Mouse (Mus musculus): ENCODE data around the gene Ntrk2. TPM values are rescaled to one million over a fixed set of nuclear protein-coding genes. Genes with fewer than 3 reads are reported as not detected.

Gene Ntrk2
- polyA plus RNA-seq, 1 experiment from 2014 or later = 39.8 TPM

DNA sequence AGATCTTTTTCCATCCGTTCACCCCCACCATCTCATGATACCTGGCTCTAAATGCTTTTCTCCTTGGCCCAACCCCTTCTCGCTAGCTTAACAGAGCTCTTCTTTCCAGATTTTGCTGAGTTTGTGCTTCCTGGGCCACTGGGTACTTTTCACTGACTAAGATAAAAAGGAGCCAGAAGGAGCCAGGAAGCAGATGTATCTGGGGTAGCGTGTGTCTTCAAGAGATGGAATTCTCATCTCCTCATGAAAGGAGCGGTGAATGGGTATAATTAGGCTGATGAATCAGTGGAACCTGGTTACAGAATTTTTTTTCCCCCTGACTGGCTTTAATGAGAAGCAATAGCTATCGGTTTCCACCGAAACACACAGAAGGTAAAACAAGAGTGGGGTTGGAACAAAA is 198.2 kb downstream of the Ntrk2 start:
- no peak for DNase-seq (ENCODE audit: low spot score)
- Histone ChIP-seq H3K27me3 (ENCODE audit: insufficient read depth, poor library complexity, severe bottlenecking) (peaks cover 14% of the 10 kb centered on the region), H3K4me1 (replicated peaks) (peaks cover 32% of the 10 kb centered on the region), H3K36me3 (no peaks in the 10 kb centered on the region), H3K4me3 (no peak overlapping the region), H3K27ac (peak overlapping the region; percentile 59), H3K9me3 (no peaks in the 10 kb centered on the region)
- WGBS = 56% methylated on average over 6 of the region's 6 CpGs

DNA sequence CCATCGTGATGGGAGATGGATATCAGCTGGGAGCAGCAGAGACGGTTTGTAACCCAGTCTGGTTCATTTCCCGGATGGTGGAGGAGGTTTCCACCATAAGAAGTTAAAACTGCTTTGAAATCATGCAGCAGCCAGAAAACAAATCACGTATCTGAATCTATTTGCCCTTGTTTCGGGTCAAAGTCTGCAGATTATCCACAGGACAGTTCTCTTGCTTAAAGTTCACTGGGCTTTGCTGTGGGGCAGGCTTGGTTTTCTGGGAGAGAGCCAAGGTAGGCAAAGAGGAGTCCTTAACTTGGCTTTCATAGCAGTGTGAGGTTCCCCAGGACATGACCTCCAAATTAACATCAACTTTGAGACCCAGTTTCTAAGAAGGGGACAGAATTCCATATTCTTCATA is 203.5 kb downstream of the Ntrk2 start:
- peaks cover 42% of the 10 kb centered on the region for H3K4me1 ChIP-seq (replicated peaks)
- no peaks in the 10 kb centered on the region for H3K9me3 ChIP-seq
- H3K4me3 ChIP-seq = no peak overlapping the region
- no peak for DNase-seq (ENCODE audit: low spot score)
- WGBS = 90% methylated on average over 5 of the region's 5 CpGs
- no peak overlapping the region for H3K27ac ChIP-seq
- H3K27me3 ChIP-seq (ENCODE audit: insufficient read depth, poor library complexity, severe bottlenecking) = peaks cover 37% of the 10 kb centered on the region
- no peaks in the 10 kb centered on the region for H3K36me3 ChIP-seq

DNA sequence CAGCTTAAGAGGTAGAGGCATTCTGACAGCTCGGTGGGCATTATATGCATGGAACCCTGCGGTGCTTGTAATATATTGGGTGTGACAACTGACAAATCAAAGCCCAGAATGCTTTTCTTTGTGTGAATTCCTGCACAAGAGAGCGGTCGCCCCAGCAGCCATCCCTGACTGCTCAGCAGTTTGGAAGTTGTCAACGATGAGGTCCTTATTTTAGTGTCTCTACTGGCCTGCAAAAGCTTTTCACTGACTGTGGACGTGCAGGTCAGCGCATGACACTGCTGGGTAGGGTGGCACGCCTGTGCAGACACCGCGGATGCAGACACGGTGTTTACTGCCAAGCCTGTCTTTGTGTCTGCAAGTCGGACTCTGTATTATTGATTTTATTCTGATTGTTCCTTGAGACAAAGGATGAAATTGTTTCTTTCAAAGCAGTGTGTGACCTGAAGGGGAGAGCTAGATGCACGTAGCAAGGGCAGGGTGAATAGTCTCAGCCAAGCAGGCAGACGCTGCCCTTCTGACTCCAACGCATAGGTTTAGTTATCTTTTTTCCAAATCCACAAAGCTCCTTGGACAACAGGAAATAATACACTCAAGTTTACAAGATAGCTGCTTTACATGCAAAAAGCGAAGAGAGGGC is 204.6 kb downstream of the Ntrk2 start:
- peak overlapping the region; percentile 50 for H3K4me3 ChIP-seq
- DNase-seq (ENCODE audit: low spot score) = peak; percentile 51

DNA sequence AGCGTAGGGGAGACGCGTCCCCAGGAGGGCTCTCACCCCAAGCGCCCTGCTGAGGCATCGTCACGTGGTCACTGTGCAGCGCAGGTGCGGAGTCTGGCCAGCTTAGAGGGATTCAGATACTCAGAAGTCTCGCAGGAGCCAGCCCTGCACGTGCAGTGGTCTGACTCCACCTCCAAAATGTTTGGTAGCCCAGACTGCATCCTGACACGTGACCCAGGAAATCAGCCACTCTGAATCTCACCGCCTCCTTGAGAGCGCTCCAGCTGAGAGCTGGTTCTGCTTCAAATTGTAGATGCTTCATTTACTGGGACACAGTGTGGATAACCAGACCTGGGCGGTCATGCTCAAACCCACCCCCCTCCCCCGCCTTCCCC is 205.1 kb downstream of the Ntrk2 start:
- H3K4me3 ChIP-seq = peak overlapping the region; percentile 50
- H3K27me3 ChIP-seq (ENCODE audit: insufficient read depth, poor library complexity, severe bottlenecking) = peaks cover 37% of the 10 kb centered on the region
- no peaks in the 10 kb centered on the region for H3K9me3 ChIP-seq
- H3K27ac ChIP-seq = peak overlapping the region; percentile 88
- peaks cover 31% of the 10 kb centered on the region for H3K4me1 ChIP-seq (replicated peaks)
- no peaks in the 10 kb centered on the region for H3K36me3 ChIP-seq
- 2% methylated on average over 15 of the region's 15 CpGs for WGBS
- DNase-seq (ENCODE audit: low spot score) = peak; percentile 77

More for the DNA sequence above, 204.6 kb downstream of the Ntrk2 start:
- no peaks in the 10 kb centered on the region for H3K9me3 ChIP-seq
- H3K27me3 ChIP-seq (ENCODE audit: insufficient read depth, poor library complexity, severe bottlenecking) = peaks cover 37% of the 10 kb centered on the region
- peaks cover 31% of the 10 kb centered on the region for H3K4me1 ChIP-seq (replicated peaks)
- no peaks in the 10 kb centered on the region for H3K36me3 ChIP-seq
- 15% methylated on average over 16 of the region's 16 CpGs for whole genome bisulfite sequencing
- peak overlapping the region; percentile 88 for H3K27ac ChIP-seq

DNA sequence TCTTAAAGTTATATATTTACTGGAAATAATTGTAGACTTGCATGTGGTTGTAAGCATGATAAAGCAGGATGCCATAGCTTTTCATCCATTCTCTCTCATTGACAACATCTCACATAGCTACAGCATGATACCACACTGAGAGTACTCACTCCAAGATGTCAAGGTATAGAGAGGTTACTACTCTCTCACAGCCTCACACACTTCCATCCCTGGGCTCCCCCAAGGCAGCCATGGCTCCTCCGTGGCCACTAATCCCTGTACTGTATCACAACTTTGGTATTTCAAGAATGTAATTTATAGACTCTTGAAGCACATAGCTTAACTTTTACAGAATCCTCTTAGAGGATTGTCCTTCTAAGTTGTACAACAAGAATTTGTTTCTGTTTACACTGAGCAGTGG is 209.0 kb downstream of the Ntrk2 start:
- Histone ChIP-seq H3K27me3 (ENCODE audit: insufficient read depth, poor library complexity, severe bottlenecking) (peaks cover 17% of the 10 kb centered on the region; the same call in 1 of the 2 replicates), H3K4me3 (no peak overlapping the region), H3K36me3 (no peaks in the 10 kb centered on the region), H3K27ac (no peak overlapping the region), H3K9me3 (no peaks in the 10 kb centered on the region), H3K4me1 (replicated peaks) (peaks cover 27% of the 10 kb centered on the region)
- no peak for DNase-seq (ENCODE audit: low spot score)
- whole genome bisulfite sequencing = 49% methylated on average over 1 of the region's 1 CpGs

DNA sequence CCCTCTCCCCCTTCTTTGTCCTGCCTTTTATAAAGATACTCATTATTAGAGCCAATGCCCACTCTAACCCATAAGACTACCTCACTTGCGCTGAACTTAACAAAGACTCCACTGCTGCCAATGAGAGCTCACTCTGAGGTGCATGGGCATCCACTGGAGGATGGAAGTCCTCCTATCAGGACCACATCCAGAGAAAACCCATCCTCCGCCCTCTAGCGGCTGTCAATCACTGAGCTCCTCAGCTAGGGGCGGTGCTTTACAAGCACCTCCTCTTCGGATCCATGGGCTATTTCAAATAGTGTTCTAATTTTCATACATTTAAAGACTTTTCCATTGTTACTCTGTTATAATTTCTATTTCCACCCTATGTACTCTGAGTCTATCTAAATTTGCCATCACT is 210.8 kb downstream of the Ntrk2 start:
- Histone ChIP-seq H3K36me3 (no peaks in the 10 kb centered on the region), H3K4me1 (replicated peaks) (peaks cover 10% of the 10 kb centered on the region; the same call in 1 of the 2 replicates), H3K27me3 (ENCODE audit: insufficient read depth, poor library complexity, severe bottlenecking) (peaks cover 14% of the 10 kb centered on the region; the same call in 1 of the 2 replicates), H3K4me3 (no peak overlapping the region), H3K9me3 (no peaks in the 10 kb centered on the region), H3K27ac (no peak overlapping the region)
- 56% methylated on average over 5 of the region's 5 CpGs for WGBS
- no peak for DNase-seq (ENCODE audit: low spot score)

DNA sequence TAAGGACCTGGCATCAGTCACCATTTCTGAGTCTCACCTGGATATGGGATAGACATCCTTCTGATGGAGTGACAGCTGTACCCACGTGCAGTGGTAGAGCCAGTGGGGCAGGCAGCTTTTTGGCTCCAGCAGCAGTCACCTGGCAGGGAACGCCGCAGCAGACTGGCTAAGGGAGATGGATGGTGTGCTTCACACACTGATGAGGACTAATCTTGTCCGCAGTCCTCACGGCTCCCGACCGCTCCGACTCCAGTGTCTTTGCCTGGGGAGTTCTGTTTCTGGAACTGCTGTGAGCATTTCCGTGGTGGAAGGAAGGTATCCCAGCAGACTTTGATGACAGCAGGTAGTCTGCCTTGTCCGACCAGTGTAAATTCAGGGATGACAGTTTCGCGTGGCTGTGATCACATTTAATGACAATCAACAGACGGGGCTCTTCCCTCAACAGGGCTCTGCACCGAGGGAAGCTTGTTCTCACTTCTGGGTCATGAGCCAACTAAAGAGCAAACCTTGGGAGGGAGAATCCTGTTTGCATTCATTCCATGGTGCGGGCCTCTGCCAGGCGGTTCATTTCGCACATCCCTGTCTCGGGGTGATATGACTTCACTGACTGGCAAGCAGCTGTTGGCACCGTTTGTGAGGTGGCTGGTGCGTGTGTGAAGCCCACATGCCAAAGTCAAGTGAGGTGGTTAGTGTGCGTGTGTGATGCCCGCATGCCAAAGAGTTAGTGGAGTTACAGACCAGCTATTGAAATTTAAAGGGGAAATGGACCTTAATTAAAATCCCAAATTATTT is 216.1 kb downstream of the Ntrk2 start:
- H3K4me3 ChIP-seq = no peak overlapping the region
- no peaks in the 10 kb centered on the region for H3K27me3 ChIP-seq (ENCODE audit: insufficient read depth, poor library complexity, severe bottlenecking)
- H3K27ac ChIP-seq = no peak overlapping the region
- no peaks in the 10 kb centered on the region for H3K36me3 ChIP-seq
- no peak for DNase-seq (ENCODE audit: low spot score)
- peaks cover 8% of the 10 kb centered on the region for H3K9me3 ChIP-seq
- no peaks in the 10 kb centered on the region for H3K4me1 ChIP-seq (replicated peaks)
- 91% methylated on average over 22 of the region's 22 CpGs for WGBS

DNA sequence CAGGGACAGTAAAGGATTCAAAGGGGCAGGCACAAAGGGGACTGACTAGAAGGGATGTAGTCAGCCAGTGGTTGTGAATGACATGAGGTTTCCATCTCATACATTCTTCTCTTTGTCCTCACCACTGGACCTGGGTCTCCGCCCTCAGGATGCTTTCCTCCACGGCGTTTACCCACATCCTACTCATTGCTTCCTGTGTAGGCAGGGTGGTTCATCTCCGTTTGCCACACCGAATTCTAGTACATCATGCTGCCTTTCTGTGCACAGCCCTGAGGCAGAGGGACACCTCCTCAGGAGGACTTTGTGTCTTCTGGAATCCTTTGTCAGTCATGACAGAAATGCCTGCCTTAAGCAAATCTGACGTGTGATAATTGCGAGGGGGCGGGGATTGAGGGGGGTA is 219.3 kb downstream of the Ntrk2 start:
- H3K27ac ChIP-seq = 0 out of 2 replicates have a peak overlapping the region, but pooled peaks have one; percentile 8
- no peaks in the 10 kb centered on the region for H3K27me3 ChIP-seq (ENCODE audit: insufficient read depth, poor library complexity, severe bottlenecking)
- no peaks in the 10 kb centered on the region for H3K36me3 ChIP-seq
- no peak for DNase-seq (ENCODE audit: low spot score)
- WGBS = 87% methylated on average over 8 of the region's 8 CpGs
- H3K9me3 ChIP-seq = peaks cover 8% of the 10 kb centered on the region
- H3K4me3 ChIP-seq = no peak overlapping the region
- 0 out of 2 replicates have a peak, but pooled peaks cover 4% of the 10 kb centered on the region for H3K4me1 ChIP-seq (replicated peaks)

DNA sequence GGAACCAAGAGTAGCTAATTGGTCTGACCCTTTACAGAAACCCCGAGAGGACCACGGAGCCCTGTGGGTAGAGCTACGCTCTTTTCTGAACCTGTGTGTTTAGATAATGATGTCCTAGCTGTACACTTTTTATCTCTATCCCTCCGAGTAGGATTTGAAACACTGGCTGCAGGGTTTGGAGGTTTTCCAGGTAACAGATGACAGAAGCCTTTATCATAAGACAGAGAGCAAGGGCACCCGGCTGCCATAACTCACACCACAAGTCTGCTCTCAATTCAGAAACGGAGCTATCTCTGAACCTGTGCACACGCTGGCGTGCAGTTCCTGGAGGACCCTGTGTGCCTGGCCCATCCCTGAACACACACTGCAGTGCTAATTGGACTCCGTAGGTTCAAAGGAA is 221.1 kb downstream of the Ntrk2 start:
- Histone ChIP-seq H3K9me3 (peaks cover 8% of the 10 kb centered on the region), H3K4me1 (replicated peaks) (0 out of 2 replicates have a peak, but pooled peaks cover 5% of the 10 kb centered on the region)

DNA sequence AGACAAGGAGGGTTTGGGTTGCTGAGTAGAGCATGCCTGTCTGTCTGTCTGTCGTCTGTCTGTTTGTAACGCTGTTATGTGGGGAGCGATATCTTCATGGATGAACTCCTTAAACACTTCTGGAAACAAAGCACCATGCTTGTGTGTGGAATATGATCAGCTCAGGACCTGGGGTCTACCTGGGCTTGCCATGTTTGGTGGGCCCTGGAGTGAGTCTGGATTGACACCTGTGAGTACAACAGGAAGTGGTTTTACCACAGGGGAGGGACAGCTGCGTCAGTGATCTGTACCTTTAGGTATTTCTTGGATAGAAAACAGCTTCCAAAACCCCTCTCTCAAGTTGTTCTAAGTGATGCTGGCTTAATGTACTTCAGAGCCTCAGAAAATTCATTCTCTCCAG is 222.2 kb downstream of the Ntrk2 start:
- Histone ChIP-seq H3K4me1 (replicated peaks) (0 out of 2 replicates have a peak, but pooled peaks cover 5% of the 10 kb centered on the region), H3K27ac (no peak overlapping the region), H3K27me3 (ENCODE audit: insufficient read depth, poor library complexity, severe bottlenecking) (no peaks in the 10 kb centered on the region), H3K36me3 (no peaks in the 10 kb centered on the region), H3K9me3 (peaks cover 3% of the 10 kb centered on the region; the same call in 1 of the 2 replicates), H3K4me3 (no peak overlapping the region)
- 94% methylated on average over 4 of the region's 4 CpGs for WGBS
- DNase-seq (ENCODE audit: low spot score) = no peak

More for the DNA sequence above, 221.1 kb downstream of the Ntrk2 start:
- no peak overlapping the region for H3K4me3 ChIP-seq
- H3K27me3 ChIP-seq (ENCODE audit: insufficient read depth, poor library complexity, severe bottlenecking) = no peaks in the 10 kb centered on the region
- H3K27ac ChIP-seq = no peak overlapping the region
- DNase-seq (ENCODE audit: low spot score) = no peak
- H3K36me3 ChIP-seq = no peaks in the 10 kb centered on the region
- WGBS = 93% methylated on average over 9 of the region's 9 CpGs

DNA sequence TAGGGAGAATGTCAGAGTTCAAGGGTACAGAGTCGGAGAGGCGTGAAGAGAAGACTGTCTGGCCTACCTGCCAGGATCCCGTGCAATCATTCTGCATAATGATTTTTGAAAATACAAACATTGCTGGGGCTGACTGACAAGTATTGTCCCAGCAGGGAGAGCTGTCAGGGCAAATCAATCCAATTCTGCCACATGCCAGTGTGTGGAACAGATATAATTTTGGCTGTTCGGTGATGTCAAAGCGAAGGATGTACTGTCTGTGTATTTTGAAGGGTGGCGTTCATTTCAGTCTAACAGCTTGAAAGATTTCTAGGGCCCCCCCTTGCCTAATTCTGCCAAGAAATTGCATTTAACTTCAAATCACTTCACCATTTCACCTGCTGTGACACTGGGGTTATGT is 224.2 kb downstream of the Ntrk2 start:
- 0 out of 2 replicates have a peak, but pooled peaks cover 5% of the 10 kb centered on the region for H3K4me1 ChIP-seq (replicated peaks)
- H3K27me3 ChIP-seq (ENCODE audit: insufficient read depth, poor library complexity, severe bottlenecking) = no peaks in the 10 kb centered on the region
- 85% methylated on average over 6 of the region's 6 CpGs for WGBS
- no peak for DNase-seq (ENCODE audit: low spot score)
- no peaks in the 10 kb centered on the region for H3K9me3 ChIP-seq
- no peak overlapping the region for H3K4me3 ChIP-seq
- H3K36me3 ChIP-seq = no peaks in the 10 kb centered on the region
- H3K27ac ChIP-seq = no peak overlapping the region

DNA sequence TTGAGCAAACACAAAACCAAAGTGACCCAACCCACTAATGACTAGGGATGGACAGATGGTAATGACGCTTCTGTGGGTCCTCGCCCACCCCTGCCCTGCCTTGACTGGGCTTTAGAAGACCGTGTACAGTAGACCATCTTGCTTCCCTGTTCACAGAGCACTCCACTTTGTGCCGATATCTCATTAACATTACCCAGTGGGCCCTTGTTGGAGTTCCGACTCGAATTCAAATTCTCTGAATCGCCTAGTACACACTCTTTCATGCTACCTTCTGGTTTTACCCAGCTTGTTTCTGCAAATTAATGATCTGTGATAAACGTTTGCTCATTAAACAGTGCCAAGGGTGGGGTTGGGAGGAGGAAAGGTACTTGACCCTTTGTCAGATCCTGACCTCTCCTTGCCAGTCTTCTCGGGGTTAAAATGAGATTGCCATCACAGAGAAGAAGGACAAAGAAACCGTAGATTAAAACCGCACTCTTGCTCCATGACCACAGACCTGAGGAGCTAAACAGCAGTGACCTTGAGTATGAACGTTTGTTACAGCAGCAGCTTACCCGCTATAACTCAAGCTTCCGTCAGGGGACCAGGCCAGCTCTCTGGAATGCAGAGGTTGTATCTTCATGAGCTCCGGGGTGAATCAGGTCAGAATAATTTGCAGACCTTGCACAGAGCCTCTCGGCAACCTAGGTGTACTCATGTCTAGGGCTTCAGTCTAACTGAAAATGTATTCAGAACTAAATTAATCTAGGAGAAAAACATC is 234.0 kb downstream of the Ntrk2 start:
- peak; percentile 36 for DNase-seq (ENCODE audit: low spot score)
- Histone ChIP-seq H3K4me1 (replicated peaks) (peaks cover 38% of the 10 kb centered on the region), H3K9me3 (no peaks in the 10 kb centered on the region), H3K27ac (peak overlapping the region; percentile 87), H3K36me3 (no peaks in the 10 kb centered on the region), H3K4me3 (peak overlapping the region; percentile 24), H3K27me3 (ENCODE audit: insufficient read depth, poor library complexity, severe bottlenecking) (0 out of 2 replicates have a peak, but pooled peaks cover 5% of the 10 kb centered on the region)
- 57% methylated on average over 16 of the region's 16 CpGs for WGBS

Data from hindbrain, embryonic 10.5 days (tissue).